Mouse (Mus musculus) ES-Bruce4 (cell line): Measurements from ENCODE around the gene Mettl27.

ENCODE experiments used
- CTCF ChIP-seq: IDR thresholded peaks from one replicate; pipeline ENCODE4 v1.8.1; 2011; ENCODE audit warnings: low read depth, low read length
- POLR2A ChIP-seq: IDR thresholded peaks from one replicate; pipeline ENCODE4 v1.8.1; 2011; ENCODE audit warnings: low read length; ENCODE audit not compliant: insufficient read depth

DNA sequence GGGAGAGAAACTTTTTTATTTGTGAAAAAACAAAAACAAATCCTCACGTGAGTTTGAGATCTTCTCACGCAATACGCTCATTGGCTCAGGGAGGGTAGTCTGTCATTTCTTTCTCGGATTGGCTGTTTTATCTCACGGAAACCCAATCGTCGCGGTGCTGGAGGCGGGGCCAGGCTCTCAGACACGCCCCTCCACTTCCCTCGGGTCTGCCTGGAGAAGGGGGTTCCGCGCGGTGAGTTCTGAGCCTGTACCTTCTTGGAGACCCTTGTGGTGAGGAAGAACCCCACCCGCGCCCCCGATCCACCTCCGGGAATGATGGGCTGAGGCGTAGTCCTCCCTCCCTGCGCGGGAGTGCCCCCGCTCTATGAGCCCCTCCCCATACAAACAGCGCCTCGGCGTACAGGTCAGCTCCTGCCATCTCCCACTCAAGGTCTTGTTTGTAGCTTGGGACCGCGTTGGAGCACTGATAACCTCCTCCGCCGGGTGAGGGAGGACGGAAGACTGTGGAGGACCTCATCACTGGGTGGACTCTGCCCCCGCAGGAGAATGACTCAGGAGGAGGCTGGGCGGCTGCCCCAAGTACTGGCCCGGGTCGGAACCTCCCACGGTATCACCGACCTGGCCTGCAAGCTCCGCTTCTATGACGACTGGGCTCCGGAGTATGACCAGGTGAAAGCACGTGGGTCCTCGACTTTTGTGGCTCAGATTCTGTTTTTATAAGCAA is at the start of gene Mettl27:
- no peak for TF ChIP-seq CTCF
- peak; percentile 45 for TF ChIP-seq POLR2A
